Mouse (Mus musculus) liver, adult 2 months (tissue): ENCODE results near the gene Sdc1.

Source experiments
- CTCF ChIP-seq: fragments of 200-500 bp; IDR thresholded peaks from 2 replicates; pipeline ENCODE4 v1.5.1; 2011; ENCODE audit warnings: low read depth, low read length, control low read depth
- POLR2A ChIP-seq: fragments of 200-500 bp; IDR thresholded peaks from 2 replicates; pipeline ENCODE4 v1.6.1; 2011; ENCODE audit warnings: low read length, control low read depth; ENCODE audit not compliant: insufficient read depth; ENCODE audit errors: extremely low read depth

- TF ChIP-seq CTCF (no peak), POLR2A (no peak)
Measured at GRCm38 (mm10) chr12:8782565-8782964, 11.4 kb downstream of the Sdc1 start.
